Mouse (Mus musculus): ENCODE results near the gene Scaf11. TPM values are rescaled to one million over a fixed set of nuclear protein-coding genes. Genes with fewer than 3 reads are reported as not detected.
"Not testable (repeated sequence)": the region's sequence is repeated elsewhere in the genome, so short reads cannot be mapped to it uniquely, and the experiment has no call there.

Gene Scaf11
- total RNA-seq, 4 experiments from 2014 or later: 56.2 to 60.7 (median 57.9) TPM

DNA sequence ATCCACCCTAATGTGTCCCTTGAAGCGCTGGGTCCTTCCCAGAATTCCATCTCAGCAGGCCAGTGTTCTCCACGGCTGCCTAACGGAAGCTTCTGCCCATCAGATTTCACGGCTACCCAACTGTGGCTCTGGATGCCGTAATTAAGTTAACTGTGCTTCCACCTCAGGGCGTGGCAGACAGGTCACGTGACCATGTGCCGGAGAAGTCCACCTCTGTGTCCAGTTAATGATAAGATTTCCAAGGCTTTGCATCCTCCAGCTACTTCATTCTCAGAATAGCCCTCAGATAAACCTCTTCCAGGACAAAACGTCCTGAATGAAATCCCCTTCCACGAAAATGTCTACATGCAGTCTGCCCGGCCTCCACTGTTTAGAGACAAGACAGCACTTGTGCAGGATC is 4.4 kb upstream of the Scaf11 start:
- no peak for DNase-seq (ENCODE audit: low spot score in 2 of 2)

DNA sequence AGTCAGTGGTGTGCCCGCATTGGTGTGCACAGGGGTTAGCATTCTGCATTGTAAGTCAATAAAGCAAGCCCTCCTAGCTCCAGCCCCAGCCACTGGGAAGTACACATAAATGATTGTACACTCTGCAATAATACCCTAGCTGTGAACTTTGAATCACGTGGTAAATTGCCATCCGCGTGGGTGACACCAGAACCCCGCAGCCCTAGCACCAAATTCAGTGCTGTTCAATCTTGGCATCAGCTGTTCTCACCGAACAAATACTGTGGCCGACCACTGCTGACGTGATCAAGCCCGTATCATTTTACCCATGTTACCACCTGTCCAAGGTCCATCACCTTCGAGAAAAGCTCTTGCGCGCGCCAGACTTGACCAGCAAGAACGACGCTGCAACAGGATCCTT is 3.2 kb upstream of the Scaf11 start:
- no peak for DNase-seq (ENCODE audit: low spot score in 2 of 2)

DNA sequence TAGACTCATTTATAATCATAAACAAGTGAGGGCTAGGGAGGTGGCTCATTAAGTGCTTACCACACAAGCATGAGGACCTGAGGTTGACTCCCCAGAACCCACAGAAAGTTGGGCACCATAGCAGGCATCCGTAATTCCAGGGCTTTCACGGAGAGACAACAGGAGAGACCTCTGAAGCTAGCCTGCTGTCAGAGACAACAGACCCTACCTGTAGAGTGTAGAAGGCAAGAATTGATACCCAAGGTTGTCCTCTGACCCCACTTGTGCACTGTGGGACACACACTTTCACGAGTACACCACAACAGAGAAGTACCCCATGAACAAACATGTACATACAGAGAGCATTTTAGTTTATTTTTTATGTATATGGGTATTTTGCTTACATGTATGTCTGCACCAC is 2.0 kb upstream of the Scaf11 start:
- no peak for DNase-seq (ENCODE audit: low spot score in 2 of 2)

DNA sequence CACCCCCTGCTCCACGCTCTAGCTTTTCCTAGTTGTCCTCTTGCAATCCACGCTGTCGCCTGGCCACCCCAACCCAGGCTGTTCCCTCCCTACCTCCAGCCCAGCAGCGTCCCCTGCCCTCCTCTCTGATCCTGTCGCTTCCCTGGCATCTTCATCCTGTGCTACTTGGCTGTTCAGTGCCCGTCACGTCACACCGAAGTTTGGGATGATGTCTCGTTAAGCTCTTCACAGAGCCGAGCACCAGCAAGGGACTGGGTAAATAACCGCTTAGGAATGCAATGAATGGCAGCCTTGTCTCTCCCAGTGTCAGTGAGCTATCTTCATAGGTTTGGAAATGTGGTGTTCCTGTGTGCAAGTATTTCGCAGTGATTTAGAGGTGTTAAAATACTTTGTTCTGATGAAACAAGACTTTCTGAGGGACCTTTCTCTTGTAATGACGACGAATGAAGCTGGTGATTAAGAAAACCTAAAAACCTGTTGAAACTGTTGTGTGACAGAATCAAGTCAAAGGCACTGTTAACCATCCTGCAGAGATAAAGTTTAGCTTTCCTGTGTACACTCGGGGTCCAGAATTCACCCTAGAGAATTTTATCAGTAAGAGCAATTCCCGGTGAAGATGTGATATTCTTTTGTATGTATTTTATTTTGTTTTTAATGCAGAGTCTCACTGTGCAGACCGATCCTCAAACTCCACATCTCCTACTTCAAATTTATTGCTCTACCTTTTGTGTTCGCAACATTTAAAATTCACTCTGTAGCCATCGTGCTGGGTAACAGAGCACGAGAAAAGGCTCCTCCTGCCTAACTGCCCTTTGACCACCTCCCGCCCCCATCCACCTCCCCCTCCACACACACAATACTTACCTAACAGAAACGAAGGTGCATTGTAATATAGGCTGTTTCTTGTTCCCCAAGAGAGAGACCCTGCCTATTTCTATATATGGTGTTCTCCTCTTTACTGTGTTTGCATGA is 1.2 kb upstream of the Scaf11 start:
- DNase-seq (ENCODE audit: low spot score in 2 of 2): peak in 1 of 2 experiments; percentile 62

DNA sequence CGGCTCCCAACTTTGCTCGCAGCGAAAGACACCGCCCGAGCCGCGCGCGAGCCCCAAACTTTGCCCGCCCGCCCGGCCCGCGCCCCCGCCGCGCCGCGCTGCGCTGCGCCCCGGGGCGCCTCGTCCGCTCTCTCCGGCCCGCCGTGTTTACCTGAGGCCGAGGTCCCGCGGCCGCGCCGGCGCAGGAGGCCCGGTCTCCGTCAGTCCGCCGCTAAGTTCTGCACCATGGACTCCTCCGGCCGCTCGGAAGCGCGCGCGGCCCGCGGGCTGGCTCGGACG is 253 bp downstream of the Scaf11 start:
- no peak for DNase-seq (ENCODE audit: low spot score in 2 of 2)

DNA sequence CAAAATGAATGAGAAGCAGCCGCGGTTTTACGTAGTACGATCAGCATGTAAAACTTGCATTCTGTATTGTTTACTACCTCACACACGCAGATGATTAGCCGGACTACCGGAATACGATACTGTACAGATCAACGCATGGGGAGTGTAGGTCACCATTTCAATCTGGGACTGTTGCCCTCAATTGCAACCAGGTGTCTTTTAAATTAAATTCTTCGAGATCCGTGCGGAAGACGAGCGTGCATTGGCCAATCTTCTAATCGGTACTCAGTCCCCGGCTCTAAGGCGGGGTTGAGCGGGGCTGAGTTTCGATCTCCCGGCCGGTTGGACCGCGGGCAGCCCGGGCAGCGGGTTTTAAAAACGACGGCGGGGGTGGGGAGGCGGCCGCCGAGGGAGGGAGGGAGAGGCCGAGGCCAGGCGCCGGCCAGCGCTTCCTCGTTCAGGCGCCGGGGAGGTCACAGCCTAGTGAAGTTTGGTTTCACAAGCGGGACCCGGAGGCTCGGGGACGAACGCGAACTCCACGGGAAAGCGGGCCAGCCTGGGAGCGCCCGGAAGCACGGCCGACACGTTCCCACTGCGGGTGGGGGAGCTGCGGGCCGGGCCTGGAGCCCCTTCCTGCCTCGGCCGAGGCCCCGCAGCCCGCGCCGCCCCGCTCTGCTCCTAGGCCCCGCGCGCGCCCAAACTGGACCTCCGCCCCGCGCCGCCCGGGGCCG is 747 bp downstream of the Scaf11 start:
- DNase-seq (ENCODE audit: low spot score in 2 of 2): peak in 1 of 2 experiments; percentile 14

DNA sequence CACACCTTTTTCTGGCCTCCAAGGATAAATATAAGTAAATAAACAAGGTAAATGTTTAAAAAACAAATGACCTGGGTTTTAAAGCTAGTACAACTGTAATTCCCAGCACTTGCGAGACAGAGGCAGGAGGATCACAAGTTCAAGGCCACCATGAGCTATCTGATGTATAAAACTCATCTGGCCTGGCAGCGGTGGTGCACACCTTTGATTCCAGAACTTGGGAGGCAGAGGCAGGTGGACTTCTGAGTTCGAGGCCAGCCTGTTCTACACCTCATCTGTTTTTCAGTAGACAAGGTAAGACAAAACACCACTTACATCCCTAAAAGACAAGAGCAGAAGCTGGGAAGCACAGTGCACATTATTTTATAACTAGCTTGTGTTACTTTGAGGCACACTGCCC is 2.4 kb downstream of the Scaf11 start:
- DNase-seq (ENCODE audit: low spot score in 2 of 2): no peak

DNA sequence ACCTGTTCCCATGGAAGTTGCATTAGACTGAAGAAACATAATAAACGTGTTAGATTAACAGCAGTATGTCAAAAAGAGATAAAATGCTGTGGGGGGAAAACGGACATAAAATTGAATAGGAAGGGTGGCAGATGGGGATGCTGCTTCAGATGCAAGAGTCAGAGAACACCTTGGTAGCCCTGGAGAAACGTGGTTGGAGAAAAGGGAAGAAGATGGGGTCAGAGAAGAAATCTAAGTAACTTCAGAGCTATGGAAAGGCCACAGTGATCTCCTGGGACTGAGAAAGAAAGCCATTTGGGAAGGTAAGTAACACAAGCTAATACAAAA is 3.3 kb downstream of the Scaf11 start:
- no peak for DNase-seq (ENCODE audit: low spot score in 2 of 2)

DNA sequence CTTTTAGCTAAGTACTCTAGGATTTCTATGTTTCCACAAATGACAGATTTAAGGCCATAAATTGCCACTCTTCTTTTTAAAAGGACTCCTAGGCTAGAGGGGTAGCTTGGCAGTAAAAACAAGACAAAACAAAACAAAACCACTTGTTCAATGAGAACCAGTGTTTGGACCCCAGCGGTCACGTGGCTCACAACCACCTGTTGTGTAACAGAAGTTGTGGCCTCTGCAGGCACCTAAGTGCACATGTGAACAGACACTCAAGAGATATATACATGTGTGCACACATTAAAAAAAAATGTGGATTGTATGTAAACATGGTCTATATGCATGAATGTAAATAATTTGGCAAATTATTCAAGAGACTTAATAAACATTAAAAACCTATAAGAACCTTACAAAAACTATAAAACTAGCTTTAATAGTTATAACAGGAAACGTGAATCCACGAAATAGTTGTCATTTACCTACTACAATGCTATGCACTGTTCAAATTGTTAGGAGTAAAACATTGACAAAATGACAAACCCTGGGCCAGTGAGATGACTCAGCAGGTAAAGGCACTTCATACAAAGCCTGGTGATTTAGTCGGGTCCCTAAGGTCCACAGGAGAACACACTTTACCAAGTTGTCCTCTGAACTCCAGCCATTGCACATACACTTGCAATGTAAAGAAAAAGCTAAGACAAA is 3.8 kb downstream of the Scaf11 start:
- no peak for DNase-seq (ENCODE audit: low spot score in 2 of 2)

DNA sequence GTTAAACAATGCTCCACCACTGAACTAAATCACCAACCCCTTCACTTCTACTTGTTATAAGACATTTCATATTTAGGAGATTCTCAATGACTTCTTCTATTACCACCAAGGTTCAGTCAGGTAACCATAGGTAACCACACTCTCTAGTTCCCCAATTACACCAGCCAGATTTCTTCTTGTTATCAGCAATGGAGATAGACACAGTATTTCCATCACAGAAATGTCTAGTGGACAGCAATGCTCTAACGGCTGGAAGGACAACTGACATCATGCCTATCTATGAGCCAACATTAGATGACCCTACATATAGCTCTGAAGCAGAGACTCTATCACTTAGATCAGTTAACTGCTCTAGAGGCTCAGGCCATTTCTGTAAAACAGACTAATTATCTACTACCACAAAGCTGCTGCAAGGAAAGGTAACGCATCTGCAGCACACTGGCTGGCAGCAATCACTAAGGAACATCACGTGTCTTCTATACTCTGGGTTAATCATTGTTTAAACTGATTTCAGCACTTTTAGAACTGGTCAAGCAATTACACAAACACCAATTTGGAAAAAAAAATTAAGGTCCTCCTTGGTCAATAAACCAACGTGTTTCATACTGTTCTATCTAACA is 4.9 kb downstream of the Scaf11 start:
- DNase-seq (ENCODE audit: low spot score in 2 of 2): no peak

DNA sequence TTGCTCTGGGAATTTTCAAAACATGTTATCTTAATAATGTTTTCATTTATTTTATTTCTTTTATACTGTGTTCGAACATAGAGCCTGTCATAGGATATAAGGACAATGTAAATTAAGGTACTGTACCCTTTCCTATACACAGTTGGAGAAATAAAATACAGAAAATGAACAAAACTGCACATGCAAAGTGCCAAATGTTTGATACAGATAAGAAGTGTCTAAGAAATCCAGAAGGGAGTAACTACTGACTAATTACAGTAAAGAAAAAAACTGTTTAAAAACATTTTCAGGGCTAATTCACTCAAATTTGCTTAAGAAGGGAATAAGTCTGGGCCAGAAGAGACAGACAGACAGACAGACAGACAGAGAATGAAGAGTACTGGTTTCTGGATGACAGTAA is 7.3 kb downstream of the Scaf11 start:
- DNase-seq (ENCODE audit: low spot score in 2 of 2): no peak

DNA sequence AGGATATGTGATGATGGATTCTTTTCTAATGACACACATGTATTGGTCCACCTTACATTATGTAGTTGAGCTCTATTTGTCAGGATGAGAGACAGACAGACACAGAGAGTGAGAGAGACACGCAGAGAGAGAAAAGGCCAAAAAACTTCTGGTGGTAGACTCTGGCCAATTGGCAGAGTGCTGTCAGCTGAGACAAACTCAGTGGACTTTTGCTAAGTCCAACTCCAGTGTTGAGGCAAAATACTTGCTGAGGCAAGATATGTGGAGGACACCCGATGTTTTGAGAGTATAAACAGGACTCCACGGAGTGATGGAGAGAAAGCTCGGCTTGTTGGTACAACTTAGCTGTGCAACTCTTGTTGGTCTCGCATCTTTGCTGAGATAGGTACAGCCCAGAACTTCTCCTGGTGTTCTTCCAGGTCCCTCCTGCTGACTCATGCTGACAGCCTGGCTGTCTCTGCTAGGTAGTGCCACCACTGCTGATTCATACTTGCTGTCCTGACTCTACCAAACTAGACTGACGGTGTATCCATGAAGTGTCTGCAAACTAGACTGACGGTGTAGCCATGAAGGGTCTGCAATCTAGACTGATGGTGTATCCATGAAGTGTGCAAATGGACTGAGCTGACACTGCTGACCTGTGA is 11.9 kb downstream of the Scaf11 start:
- no peak for DNase-seq (ENCODE audit: low spot score in 2 of 2)

DNA sequence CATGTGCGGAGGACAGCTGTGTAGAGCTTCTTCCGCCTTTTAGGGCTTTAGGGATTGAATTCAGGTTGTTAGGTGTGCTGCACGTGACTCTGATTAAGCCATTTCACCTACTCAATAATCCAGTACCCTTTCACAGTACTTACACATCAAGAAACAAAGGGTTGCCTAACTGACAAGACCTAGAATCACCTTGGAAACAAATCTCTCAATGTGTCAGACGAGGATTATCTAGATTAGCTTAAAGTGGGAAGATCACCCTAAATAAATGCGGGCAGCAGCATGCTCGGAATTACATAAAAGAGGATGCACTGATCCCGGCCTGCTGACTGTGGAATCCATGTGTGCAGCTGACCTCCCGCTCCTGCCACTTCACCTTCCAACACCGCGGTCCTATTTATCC is 13.9 kb downstream of the Scaf11 start:
- no peak for DNase-seq (ENCODE audit: low spot score in 2 of 2)

DNA sequence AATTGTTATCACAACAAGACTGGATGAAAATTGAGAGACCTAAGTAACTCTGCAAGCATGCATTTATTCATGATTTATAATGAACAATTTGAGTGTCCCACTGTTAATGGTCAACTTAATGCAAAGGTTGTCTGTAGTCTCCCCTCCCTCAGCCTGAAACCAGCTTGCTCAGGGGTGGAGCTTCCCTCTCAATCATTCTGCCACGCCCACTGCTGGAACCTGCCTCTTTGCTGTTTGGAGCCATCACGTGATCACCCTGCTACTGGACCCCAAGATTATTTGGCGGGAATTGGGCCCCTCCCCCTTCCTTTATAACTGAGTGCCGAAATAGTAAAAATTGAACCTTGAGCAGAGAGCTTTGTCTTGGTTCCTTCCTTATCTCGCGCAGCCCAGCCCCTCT is 19.2 kb downstream of the Scaf11 start:
- not testable (repeated sequence) for DNase-seq (ENCODE audit: low spot score in 2 of 2)

DNA sequence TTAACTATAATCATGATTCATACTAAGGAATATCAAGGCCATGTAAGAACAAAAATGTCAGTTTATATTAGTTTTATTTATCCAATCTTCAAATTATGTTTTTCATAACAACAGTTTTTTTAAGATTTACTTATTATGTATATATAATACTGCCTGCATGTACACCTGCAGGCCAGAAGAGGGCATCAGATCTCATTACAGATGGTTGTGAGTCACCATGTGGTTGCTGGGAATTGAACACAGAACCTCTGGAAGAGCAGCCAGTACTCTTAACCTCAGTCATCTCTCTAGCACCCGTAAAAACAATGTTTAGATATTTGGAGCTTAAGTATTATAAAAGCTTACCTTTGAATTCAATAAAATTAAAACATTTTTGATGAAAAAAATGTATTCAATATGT is 26.4 kb downstream of the Scaf11 start:
- no peak for DNase-seq (ENCODE audit: low spot score in 2 of 2)

DNA sequence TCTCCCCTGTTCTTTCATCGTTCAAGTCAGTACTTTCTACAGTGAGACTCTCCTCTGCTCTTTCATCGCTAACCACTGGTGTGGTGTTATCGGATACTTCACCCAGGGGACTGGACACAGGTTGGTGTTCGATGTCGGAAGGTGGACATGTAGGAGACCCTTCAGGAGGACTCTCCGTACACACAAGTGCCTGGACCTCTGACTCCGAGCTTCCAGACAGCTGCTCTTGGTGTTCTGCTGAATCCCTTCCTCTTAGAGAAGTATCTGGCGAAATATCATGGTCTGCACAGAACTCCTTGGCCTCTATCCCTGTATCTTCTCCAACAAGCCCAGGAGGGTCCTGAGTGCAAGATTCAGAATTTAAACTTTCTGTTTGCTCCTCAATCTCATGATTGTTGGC is 40.7 kb downstream of the Scaf11 start:
- DNase-seq (ENCODE audit: low spot score in 2 of 2): no peak

DNA sequence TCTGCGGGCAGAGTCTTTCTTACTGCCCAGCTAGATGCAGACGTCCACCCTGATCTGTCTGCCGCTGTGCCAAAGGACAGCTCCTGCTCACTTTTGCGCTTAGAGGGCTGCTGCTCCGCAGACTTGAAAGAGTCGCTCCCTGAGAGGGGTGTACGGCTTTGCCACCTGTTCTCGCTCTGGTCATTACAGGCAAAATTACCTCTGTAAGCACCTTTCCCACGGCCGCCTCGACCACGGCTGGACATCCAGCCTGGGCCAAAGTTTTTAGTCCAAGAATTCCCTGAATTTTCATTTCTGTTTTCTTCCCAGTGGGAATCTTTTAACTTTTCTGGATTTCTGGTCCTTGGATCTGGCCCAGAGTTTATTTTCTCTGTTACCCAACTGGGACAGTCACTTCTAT is 42.5 kb downstream of the Scaf11 start:
- DNase-seq (ENCODE audit: low spot score in 2 of 2): no peak

DNA sequence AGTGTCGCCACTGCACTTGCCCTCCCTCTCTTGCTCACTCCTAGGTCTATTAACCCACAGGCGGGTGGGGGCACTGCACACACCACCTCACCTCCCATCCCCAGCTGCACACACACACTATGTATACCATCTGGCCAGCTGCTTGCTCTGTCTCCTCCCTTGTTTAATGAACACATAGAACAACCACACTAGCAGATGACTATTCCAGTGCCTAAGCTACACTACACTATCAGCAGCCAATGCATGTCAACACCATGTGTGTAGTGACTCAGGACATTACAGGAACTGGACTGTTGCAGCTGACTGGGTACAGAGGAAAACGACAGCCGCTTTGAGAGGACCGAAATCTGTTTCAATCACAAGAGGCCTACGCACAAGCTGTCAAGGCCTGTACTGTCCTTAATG is 51.9 kb downstream of the Scaf11 start:
- DNase-seq (ENCODE audit: low spot score in 2 of 2): peak in 1 of 2 experiments; percentile 53

DNA sequence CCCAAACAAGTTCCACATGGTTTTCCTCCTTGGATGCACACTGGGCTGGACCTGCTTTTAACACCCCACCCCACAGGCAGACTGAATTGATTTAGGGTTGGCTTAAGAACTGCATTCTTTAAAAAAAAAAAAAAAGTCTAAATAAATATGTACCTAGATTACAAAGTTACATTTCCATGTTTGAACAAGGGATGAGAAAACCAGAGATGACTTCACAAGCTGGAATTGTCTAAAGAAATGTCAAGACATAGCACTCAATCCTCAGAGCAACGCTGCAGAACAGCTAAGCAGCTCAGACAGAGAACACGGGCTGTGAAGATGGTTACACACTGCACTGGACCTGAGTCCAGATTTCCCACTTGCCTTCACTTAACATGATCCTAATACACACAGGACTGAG is 53.5 kb downstream of the Scaf11 start:
- no peak for DNase-seq (ENCODE audit: low spot score in 2 of 2)

DNA sequence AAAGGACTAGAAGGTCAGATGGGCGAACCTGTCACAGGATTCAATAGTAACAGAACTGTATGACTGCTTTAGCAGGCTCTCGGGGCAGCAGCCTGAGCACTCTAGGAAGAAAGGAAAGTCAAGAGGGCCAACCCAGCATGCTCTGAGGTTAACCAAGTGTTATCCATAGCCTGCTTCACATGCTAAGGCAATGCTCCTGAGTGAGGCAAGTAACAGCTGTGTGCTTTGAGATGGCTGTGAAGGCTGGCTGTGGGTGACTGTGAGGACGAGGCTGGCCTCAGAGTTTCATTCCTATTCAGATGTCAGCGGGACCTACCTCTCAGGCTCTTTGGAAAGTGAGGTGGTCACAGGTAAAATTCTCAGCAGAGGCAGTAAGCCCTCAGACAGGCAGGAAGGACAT is 54.4 kb downstream of the Scaf11 start:
- no peak for DNase-seq (ENCODE audit: low spot score in 2 of 2)

DNA sequence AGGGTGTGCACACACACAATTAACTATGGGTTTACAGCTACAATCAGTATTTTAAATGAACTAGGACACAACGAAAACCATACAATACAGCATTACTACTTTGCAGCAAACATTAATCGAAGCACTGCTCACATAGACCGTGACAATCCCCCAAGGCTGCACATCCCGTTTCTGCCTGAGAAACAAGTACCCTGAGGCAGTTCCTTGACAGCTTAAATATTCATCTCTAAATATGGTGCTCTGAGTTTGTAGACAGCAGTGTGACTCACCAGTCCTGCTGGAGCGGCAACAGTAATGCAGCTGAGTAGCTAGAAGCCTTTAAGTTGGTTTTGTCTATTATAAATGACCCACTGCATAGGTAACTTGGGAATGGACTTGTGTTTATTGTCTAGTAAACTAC is 55.1 kb downstream of the Scaf11 start:
- peak in 1 of 2 experiments; percentile 26 for DNase-seq (ENCODE audit: low spot score in 2 of 2)

DNA sequence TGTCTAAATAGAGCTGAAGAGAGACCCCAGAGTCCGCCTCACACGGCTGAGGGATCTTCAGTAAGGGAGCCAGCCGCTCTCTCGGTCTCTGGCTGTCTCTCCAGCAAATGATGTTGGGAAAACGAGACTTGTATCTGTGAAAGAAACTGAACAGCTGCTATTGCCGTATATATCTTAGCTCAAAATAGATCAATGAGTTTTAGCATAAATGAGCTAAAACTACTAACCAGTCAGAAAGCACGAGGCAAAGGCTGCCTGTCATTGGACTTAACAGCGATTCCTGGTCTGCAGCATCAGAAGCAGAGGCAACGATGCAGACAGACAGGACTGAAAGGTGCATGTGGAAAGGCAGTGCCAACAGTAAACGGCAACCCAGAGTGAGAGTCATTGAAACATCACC is 62.3 kb downstream of the Scaf11 start:
- no peak for DNase-seq (ENCODE audit: low spot score in 2 of 2)
